Mouse (Mus musculus) heart, embryonic 15.5 days (tissue): ENCODE results near the gene Gpr157. TPM values are rescaled to one million over a fixed set of nuclear protein-coding genes. Genes with fewer than 3 reads are reported as not detected.

Source experiments
- ATAC-seq: fragments of 200-750 bp; cut with Nextera tagmentation; replicated peaks from 2 replicates; pipeline ENCODE4 v1.8.0; 2017; ENCODE audit warnings: low read depth, moderate TSS enrichment; ENCODE audit not compliant: insufficient number of reproducible peaks, insufficient read depth, low FRiP score
- H3K27ac ChIP-seq: fragments of 300-500 bp; sonication (generic); 2 replicates; pipeline ENCODE4 v1.5.1; 2015; ENCODE audit warnings: mild to moderate bottlenecking, inconsistent platforms
- H3K27me3 ChIP-seq: fragments of 300-500 bp; sonication (generic); 2 replicates; pipeline ENCODE4 v1.6.1; 2015; ENCODE audit warnings: inconsistent platforms
- H3K36me3 ChIP-seq: fragments of 300-500 bp; sonication (generic); 2 replicates; pipeline ENCODE4 v1.6.1; 2015; ENCODE audit warnings: mild to moderate bottlenecking, inconsistent platforms
- H3K4me1 ChIP-seq: fragments of 300-500 bp; sonication (generic); replicated peaks from 2 replicates; pipeline ENCODE4 v1.6.1; 2015; ENCODE audit warnings: inconsistent platforms
- H3K4me2 ChIP-seq: fragments of 300-500 bp; sonication (generic); 2 replicates; pipeline ENCODE4 v1.6.1; 2015; ENCODE audit warnings: inconsistent platforms, mild to moderate bottlenecking, moderate library complexity
- H3K4me3 ChIP-seq: fragments of 300-500 bp; sonication (generic); 2 replicates; pipeline ENCODE4 v1.5.1; 2015; ENCODE audit warnings: mild to moderate bottlenecking, inconsistent platforms
- H3K9ac ChIP-seq: fragments of 300-500 bp; sonication (generic); 2 replicates; pipeline ENCODE4 v1.6.1; 2015; ENCODE audit warnings: mild to moderate bottlenecking, inconsistent platforms
- H3K9me3 ChIP-seq: fragments of 300-500 bp; sonication (generic); replicated peaks from 2 replicates; pipeline ENCODE4 v1.6.1; 2016; ENCODE audit warnings: inconsistent platforms
- WGBS: fragments of 180-500 bp; shearing (Covaris S2); methylation state at CpG from one replicate; pipeline ENCODE4 v1.1.7; 2015; ENCODE audit warnings: mixed read lengths; 5-methylcytosine and 5-hydroxymethylcytosine counted together
- polyA plus RNA-seq: library from polyadenylated mRNA; unstranded; fragments of >200 nt; fragmentation: Nextera tagmentation; extraction: Ambion mirVana; gene quantifications from 2 replicates; pipeline ENCODE4 v1.2.1, GENCODE M21; 2015

Gpr157 gene
- polyA plus RNA-seq, 1 experiment from 2014 or later: 3.1 TPM

DNA sequence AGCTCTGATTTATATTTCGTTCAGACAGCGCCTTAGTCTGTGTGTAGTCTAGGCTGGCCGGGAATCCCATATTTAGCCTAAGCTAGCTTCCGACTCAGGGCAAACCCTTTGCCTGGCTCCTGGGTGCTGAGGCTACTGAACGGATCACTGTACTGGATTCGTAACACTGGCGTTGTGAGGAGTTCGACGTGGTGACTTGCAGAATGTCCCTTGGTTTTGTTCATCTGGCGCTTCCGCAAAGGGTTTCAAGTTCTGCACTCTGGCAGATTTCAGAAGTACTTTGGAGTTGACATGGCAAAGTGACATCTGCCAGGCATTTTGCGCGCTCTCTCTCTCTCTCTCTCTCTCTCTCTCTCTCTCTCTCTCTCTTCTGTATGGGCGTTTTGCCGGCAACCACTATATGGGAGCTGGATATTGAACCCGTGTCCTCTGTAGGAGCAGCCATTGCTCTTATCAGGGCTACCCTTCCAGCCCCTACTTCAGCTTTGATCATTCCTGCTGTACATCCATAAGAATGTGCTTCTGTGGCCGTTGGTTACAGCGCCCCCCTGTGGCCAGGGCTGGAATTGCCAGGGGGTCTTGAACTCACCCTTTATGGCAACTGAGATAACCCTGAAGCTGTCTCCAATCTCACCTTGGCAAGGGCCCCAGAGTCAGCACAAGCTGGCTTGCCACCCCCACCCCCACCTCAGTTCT lies 4.9 kb downstream of the Gpr157 start:
- 76% methylated on average over 18 of the region's 18 CpGs for WGBS
- Histone ChIP-seq H3K4me1 (peaks cover 58% of the 10 kb centered on the region), H3K9me3 (no peaks in the 10 kb centered on the region), H3K27me3 (no peaks in the 10 kb centered on the region), H3K4me3 (no peak overlapping the region), H3K9ac (no peak overlapping the region), H3K4me2 (no peak overlapping the region), H3K27ac (no peak overlapping the region), H3K36me3 (no peaks in the 10 kb centered on the region)
- ATAC-seq: no peak

DNA sequence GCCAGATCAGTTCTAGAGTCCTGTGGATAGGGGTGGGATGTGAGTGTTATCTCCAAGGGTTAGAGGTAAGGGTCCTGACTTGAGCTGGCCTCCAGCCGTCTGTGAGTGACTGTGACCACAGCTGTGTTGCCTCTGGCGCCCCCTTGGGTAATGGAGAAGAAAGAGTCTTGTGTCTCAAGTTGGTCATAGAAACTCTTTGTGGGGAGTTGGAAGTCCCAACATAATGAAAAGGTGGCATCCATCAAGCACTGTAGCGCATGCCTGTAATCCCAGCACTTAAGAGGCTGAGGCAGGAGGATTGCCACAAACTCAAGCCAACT lies 5.4 kb downstream of the Gpr157 start:
- no peaks in the 10 kb centered on the region for H3K36me3 ChIP-seq
- H3K9me3 ChIP-seq: no peaks in the 10 kb centered on the region
- no peak for ATAC-seq
- H3K4me2 ChIP-seq: no peak overlapping the region
- no peak overlapping the region for H3K9ac ChIP-seq
- no peaks in the 10 kb centered on the region for H3K27me3 ChIP-seq
- no peak overlapping the region for H3K27ac ChIP-seq
- 48% methylated on average over 3 of the region's 3 CpGs for WGBS
- no peak overlapping the region for H3K4me3 ChIP-seq
- H3K4me1 ChIP-seq: peaks cover 57% of the 10 kb centered on the region

GRCm38 (mm10) chr4:150093560-150094462 lies 6.6 kb downstream of the Gpr157 start:
- H3K4me1 ChIP-seq: peaks cover 44% of the 10 kb centered on the region
- no peaks in the 10 kb centered on the region for H3K9me3 ChIP-seq
- H3K4me3 ChIP-seq: no peak overlapping the region
- no peak overlapping the region for H3K27ac ChIP-seq
- no peaks in the 10 kb centered on the region for H3K36me3 ChIP-seq
- WGBS: 51% methylated on average over 12 of the region's 12 CpGs
- ATAC-seq: no peak; the same call in 1 of the 2 replicates
- H3K27me3 ChIP-seq: no peaks in the 10 kb centered on the region
- no peak overlapping the region for H3K9ac ChIP-seq
- H3K4me2 ChIP-seq: no peak overlapping the region

DNA sequence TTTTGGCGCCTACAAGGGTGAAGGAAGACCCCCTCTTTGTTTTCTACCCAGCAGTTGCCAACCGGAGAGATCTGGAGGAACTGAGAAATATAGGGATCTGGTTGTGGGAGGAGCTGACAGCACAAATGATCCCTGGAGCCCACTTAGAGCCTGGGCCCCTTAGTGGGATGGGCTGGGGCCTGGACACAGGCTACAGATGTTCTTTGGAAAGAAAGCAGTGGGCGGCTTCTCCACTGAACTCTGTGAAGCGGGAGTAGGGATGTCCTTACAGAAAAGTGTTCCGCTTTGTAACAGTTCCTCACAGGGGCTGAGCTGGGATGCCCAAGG lies 7.3 kb downstream of the Gpr157 start:
- Histone ChIP-seq H3K9me3 (no peaks in the 10 kb centered on the region), H3K4me1 (peaks cover 38% of the 10 kb centered on the region), H3K9ac (no peak overlapping the region), H3K27me3 (no peaks in the 10 kb centered on the region), H3K4me2 (no peak overlapping the region), H3K4me3 (no peak overlapping the region), H3K27ac (no peak overlapping the region), H3K36me3 (no peaks in the 10 kb centered on the region)
- ATAC-seq: no peak
- WGBS: 65% methylated on average over 5 of the region's 5 CpGs

- Histone ChIP-seq H3K27ac (no peak overlapping the region), H3K36me3 (no peaks in the 10 kb centered on the region), H3K27me3 (no peaks in the 10 kb centered on the region; the same call in 1 of the 2 replicates), H3K9me3 (no peaks in the 10 kb centered on the region), H3K4me1 (peaks cover 21% of the 10 kb centered on the region), H3K9ac (no peak overlapping the region), H3K4me2 (no peak overlapping the region), H3K4me3 (no peak overlapping the region)
- 80% methylated on average over 7 of the region's 7 CpGs for WGBS
- no peak for ATAC-seq
These were observed 9.1 kb downstream of the Gpr157 start for GRCm38 (mm10) chr4:150096309-150096708.

- H3K4me2 ChIP-seq: no peak overlapping the region
- no peak for ATAC-seq
- no peaks in the 10 kb centered on the region for H3K9me3 ChIP-seq
These were observed 10.7 kb downstream of the Gpr157 start for GRCm38 (mm10) chr4:150097847-150098246.

DNA sequence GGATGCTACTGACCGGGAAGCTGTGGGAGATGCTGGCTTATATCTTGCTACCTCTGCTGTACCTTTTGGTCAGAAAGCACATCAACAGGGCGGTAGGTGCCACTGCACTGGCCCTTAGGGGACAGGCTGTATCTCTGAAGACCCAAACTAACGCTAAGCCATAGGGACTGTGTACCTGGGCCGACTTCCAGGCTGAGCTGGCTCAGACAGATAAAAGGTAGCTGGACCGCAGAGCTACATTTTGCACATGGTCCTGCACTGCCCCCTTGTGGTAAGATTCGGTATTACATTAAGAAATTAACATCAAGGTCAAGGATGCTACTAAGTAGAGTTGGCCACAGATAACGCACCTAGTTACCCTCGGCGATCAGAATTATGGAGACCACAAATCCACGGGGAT lies 11.7 kb downstream of the Gpr157 start:
- Histone ChIP-seq H3K4me2 (no peak overlapping the region), H3K9me3 (no peaks in the 10 kb centered on the region), H3K27ac (no peak overlapping the region), H3K9ac (no peak overlapping the region), H3K4me1 (peaks cover 8% of the 10 kb centered on the region), H3K36me3 (peaks cover 13% of the 10 kb centered on the region; the same call in 1 of the 2 replicates), H3K4me3 (no peak overlapping the region), H3K27me3 (no peaks in the 10 kb centered on the region; the same call in 1 of the 2 replicates)
- ATAC-seq: no peak
- 18% methylated on average over 10 of the region's 10 CpGs for WGBS

More at GRCm38 (mm10) chr4:150097847-150098246, 10.7 kb downstream of the Gpr157 start:
- H3K27me3 ChIP-seq: no peaks in the 10 kb centered on the region; the same call in 1 of the 2 replicates
- WGBS: 85% methylated on average over 4 of the region's 4 CpGs
- no peak overlapping the region for H3K27ac ChIP-seq
- peaks cover 12% of the 10 kb centered on the region for H3K4me1 ChIP-seq
- H3K9ac ChIP-seq: no peak overlapping the region
- peaks cover 9% of the 10 kb centered on the region; the same call in 1 of the 2 replicates for H3K36me3 ChIP-seq
- no peak overlapping the region for H3K4me3 ChIP-seq

- Histone ChIP-seq H3K27me3 (no peaks in the 10 kb centered on the region; the same call in 1 of the 2 replicates), H3K4me1 (peaks cover 11% of the 10 kb centered on the region), H3K36me3 (peaks cover 13% of the 10 kb centered on the region; the same call in 1 of the 2 replicates), H3K9me3 (no peaks in the 10 kb centered on the region), H3K9ac (no peak overlapping the region), H3K4me2 (no peak overlapping the region), H3K27ac (no peak overlapping the region), H3K4me3 (no peak overlapping the region)
- ATAC-seq: no peak
- whole genome bisulfite sequencing: 89% methylated on average over 7 of the region's 7 CpGs
These were observed 15.7 kb downstream of the Gpr157 start for GRCm38 (mm10) chr4:150102822-150103221.

- H3K36me3 ChIP-seq: peaks cover 13% of the 10 kb centered on the region; the same call in 1 of the 2 replicates
- peak overlapping the region; percentile 44; the same call in 1 of the 2 replicates for H3K27ac ChIP-seq
- no peaks in the 10 kb centered on the region for H3K9me3 ChIP-seq
- WGBS: 28% methylated on average over 7 of the region's 7 CpGs
- H3K4me3 ChIP-seq: no peak overlapping the region
- no peak for ATAC-seq
- H3K9ac ChIP-seq: no peak overlapping the region
- peaks cover 11% of the 10 kb centered on the region for H3K4me1 ChIP-seq
- no peaks in the 10 kb centered on the region; the same call in 1 of the 2 replicates for H3K27me3 ChIP-seq
- no peak overlapping the region for H3K4me2 ChIP-seq
These were observed 18.5 kb downstream of the Gpr157 start for GRCm38 (mm10) chr4:150105671-150106070.

DNA sequence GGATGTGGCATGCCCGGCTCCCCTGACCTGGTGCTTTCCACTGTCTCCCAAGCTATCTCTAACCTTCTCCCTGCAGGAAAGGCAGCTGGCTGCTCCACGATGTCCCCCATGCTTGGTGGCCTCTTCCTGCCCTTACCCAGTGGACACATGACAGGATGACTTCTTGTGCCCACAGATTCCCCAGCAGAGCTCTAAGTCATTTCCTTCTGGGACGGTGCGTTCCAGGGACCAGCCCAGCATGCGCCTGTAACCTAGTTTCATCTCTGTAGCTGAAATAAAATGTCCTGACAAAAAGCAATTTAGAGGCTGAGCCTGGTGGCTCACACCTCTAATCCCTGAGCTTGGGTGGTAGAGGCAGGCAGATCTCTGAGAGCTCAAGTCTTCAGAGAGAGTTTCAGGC lies 19.5 kb downstream of the Gpr157 start:
- H3K9me3 ChIP-seq: no peaks in the 10 kb centered on the region
- no peak overlapping the region for H3K4me2 ChIP-seq
- no peak overlapping the region for H3K27ac ChIP-seq
- peaks cover 13% of the 10 kb centered on the region; the same call in 1 of the 2 replicates for H3K36me3 ChIP-seq
- peaks cover 11% of the 10 kb centered on the region for H3K4me1 ChIP-seq
- WGBS: 66% methylated on average over 5 of the region's 5 CpGs
- no peak for ATAC-seq
- H3K27me3 ChIP-seq: no peaks in the 10 kb centered on the region
- H3K9ac ChIP-seq: no peak overlapping the region
- no peak overlapping the region for H3K4me3 ChIP-seq

GRCm38 (mm10) chr4:150109636-150110035 lies 22.5 kb downstream of the Gpr157 start:
- Histone ChIP-seq H3K4me1 (peaks cover 16% of the 10 kb centered on the region), H3K4me2 (no peak overlapping the region), H3K4me3 (no peak overlapping the region), H3K9ac (no peak overlapping the region), H3K36me3 (no peaks in the 10 kb centered on the region), H3K27me3 (no peaks in the 10 kb centered on the region), H3K27ac (no peak overlapping the region), H3K9me3 (no peaks in the 10 kb centered on the region)
- no peak for ATAC-seq
- 65% methylated on average over 3 of the region's 3 CpGs for WGBS
